Mouse (Mus musculus) G1E (cell line): Measurements from ENCODE around the gene Gm38392. TPM values are rescaled to one million over a fixed set of nuclear protein-coding genes. Genes with fewer than 3 reads are reported as not detected.

ENCODE experiments used
- ATAC-seq: 2 replicates; pipeline ENCODE4 v1.8.0; 2016; ENCODE audit warnings: mild to moderate bottlenecking; ENCODE audit not compliant: insufficient number of reproducible peaks, poor library complexity, low FRiP score, severe bottlenecking; ENCODE audit errors: extremely low read depth
- DNase-seq: peaks from one replicate; pipeline ENCODE4 v3.0.0; 2012; ENCODE audit warnings: low spot score
- H3K27me3 ChIP-seq: 2 replicates; pipeline ENCODE4 v1.6.1; 2012; ENCODE audit warnings: mild to moderate bottlenecking, low read length, inconsistent platforms; ENCODE audit not compliant: insufficient read depth
- H3K36me3 ChIP-seq: replicated peaks from 2 replicates; pipeline ENCODE3; 2012; ENCODE audit warnings: mild to moderate bottlenecking, inconsistent platforms
- H3K4me1 ChIP-seq: 2 replicates; pipeline ENCODE4 v1.6.1; 2012; ENCODE audit warnings: low read depth, low read length, inconsistent platforms, mixed read lengths; ENCODE audit not compliant: insufficient read depth
- H3K4me3 ChIP-seq: 2 replicates; pipeline ENCODE4 v1.5.1; 2012; ENCODE audit warnings: low read depth, mild to moderate bottlenecking, inconsistent platforms, low read length, moderate library complexity, mixed read lengths
- H3K9me3 ChIP-seq: replicated peaks from 2 replicates; pipeline ENCODE4 v1.6.1; 2012; ENCODE audit warnings: inconsistent platforms
- CTCF ChIP-seq: IDR thresholded peaks from 2 replicates; pipeline ENCODE4 v1.5.1; 2012; ENCODE audit warnings: low read depth, low read length, inconsistent platforms, mixed read lengths
- GATA1 ChIP-seq: IDR thresholded peaks from 2 replicates; pipeline ENCODE4 v1.6.1; 2012; ENCODE audit warnings: borderline replicate concordance, low read length, inconsistent platforms, mixed read lengths
- GATA2 ChIP-seq: IDR thresholded peaks from 2 replicates; pipeline ENCODE4 v1.6.1; 2012; ENCODE audit warnings: low read depth, low read length, inconsistent platforms, borderline replicate concordance
- POLR2AphosphoS5 ChIP-seq: IDR thresholded peaks from 2 replicates; pipeline ENCODE4 v1.6.1; 2012; ENCODE audit warnings: low read depth, low read length, inconsistent platforms; ENCODE audit not compliant: insufficient replicate concordance
- TAL1 ChIP-seq: conservative IDR thresholded peaks from 2 replicates; pipeline ENCODE4 v1.6.1; 2012; ENCODE audit warnings: low read depth, low read length, inconsistent platforms, mixed read lengths
- polyA plus RNA-seq: library from polyadenylated mRNA; stranded (reverse); fragments of >175 nt; gene quantifications from 2 replicates; pipeline ENCODE4 v1.2.3, GENCODE M21; 2012
- total RNA-seq, 2 experiments: library from RNA; stranded (forward) in 1 of 2; stranded (reverse) in 1 of 2; fragments of 200-1000 nt in 1 of 2; fragments of >200 nt in 1 of 2; fragmentation: Nextera tagmentation in 1 of 2; gene quantifications; 2 replicates each; pipeline ENCODE4 v1.2.3; 2014 to 2017

Gm38392 gene
- total and polyA plus RNA-seq, 3 experiments, result not detected

DNA sequence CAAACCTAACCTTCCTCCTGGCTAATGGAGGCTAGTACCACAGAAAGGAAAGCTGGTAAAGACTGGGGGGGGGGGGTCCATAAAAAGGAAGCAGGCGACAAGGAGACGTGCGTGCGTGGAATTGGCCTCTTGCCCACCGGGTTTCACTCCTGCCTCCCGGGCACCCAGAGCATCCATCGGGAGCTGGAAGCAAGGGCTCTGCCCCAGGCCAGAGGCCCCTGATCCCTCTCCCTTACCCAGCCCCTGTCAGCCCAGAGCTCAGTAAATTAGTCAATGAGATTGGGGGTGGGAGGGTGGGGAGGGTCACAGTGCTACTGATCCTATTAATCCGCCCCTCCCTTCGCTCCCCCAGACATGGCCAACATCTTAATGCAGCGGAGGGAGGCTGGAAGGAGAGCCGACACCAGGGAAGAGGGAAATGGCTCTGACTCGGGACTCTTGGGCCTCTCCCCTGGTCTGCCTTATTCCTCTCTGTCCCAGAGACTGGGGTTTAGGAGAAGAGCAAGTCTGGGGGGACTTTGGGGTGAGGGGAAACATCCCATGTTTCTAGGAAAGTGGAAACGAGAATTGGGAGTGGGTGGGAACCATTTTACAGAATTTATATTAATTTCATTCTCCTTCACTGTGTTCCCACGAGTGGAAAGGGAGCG lies 79.4 kb downstream of the Gm38392 start:
- Histone ChIP-seq H3K4me1 (no peaks in the 10 kb centered on the region; the same call in 1 of the 2 replicates), H3K36me3 (no peaks in the 10 kb centered on the region), H3K4me3 (no peak overlapping the region), H3K27me3 (peaks cover 51% of the 10 kb centered on the region), H3K9me3 (no peaks in the 10 kb centered on the region)
- DNase-seq (no peak), ATAC-seq (no peak)
- TF ChIP-seq GATA1, result no peak
- no peak for TF ChIP-seq POLR2AphosphoS5
- no peak for TF ChIP-seq CTCF
- no peak for TF ChIP-seq TAL1
- TF ChIP-seq GATA2, result no peak

DNA sequence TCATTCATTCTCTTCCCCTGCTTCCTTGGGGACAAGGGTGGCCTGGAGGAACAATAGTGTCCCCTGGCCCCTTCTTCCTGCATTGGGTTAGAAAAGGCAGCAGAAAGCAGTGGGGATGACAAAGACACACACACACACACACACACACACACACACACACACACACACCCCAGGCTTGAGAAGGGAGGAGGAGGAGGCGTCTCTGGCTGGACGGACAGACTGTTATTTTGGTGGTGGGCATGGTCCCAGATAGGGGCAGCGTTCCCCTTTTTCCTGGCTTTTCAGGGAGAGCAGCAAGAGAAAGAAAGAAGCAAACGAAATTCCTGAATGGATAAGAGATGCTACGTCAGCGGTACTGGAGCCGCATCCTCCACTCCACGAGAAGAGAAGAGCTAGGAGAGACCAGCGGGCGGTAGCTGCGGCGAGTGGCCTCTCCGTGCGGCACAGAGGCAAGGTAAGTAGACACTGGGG lies 80.1 kb downstream of the Gm38392 start:
- TF ChIP-seq POLR2AphosphoS5 (no peak), GATA1 (no peak), TAL1 (no peak)
- no peaks in the 10 kb centered on the region for H3K36me3 ChIP-seq
- no peaks in the 10 kb centered on the region for H3K9me3 ChIP-seq
- H3K27me3 ChIP-seq, result peaks cover 53% of the 10 kb centered on the region
- no peaks in the 10 kb centered on the region for H3K4me1 ChIP-seq
- ATAC-seq, result no peak
- DNase-seq, result no peak
- H3K4me3 ChIP-seq, result no peak overlapping the region

- Histone ChIP-seq H3K4me1 (no peaks in the 10 kb centered on the region), H3K27me3 (peaks cover 57% of the 10 kb centered on the region), H3K4me3 (no peak overlapping the region), H3K36me3 (no peaks in the 10 kb centered on the region), H3K9me3 (no peaks in the 10 kb centered on the region)
- ATAC-seq, result no peak
- TF ChIP-seq TAL1 (no peak), POLR2AphosphoS5 (no peak), GATA2 (no peak), CTCF (no peak), GATA1 (no peak)
- DNase-seq, result no peak
These were observed 80.5 kb downstream of the Gm38392 start for GRCm38 (mm10) chr3:88206500-88206899.

- Histone ChIP-seq H3K4me1 (no peaks in the 10 kb centered on the region), H3K4me3 (no peak overlapping the region), H3K27me3 (peaks cover 61% of the 10 kb centered on the region), H3K36me3 (no peaks in the 10 kb centered on the region), H3K9me3 (no peaks in the 10 kb centered on the region)
- DNase-seq (no peak), ATAC-seq (no peak)
- TF ChIP-seq GATA2 (no peak), GATA1 (no peak)
These were observed 81.2 kb downstream of the Gm38392 start for GRCm38 (mm10) chr3:88205563-88206491.

GRCm38 (mm10) chr3:88205176-88205562 lies 81.8 kb downstream of the Gm38392 start:
- Histone ChIP-seq H3K9me3 (no peaks in the 10 kb centered on the region), H3K4me1 (no peaks in the 10 kb centered on the region), H3K27me3 (peaks cover 64% of the 10 kb centered on the region), H3K36me3 (no peaks in the 10 kb centered on the region), H3K4me3 (no peak overlapping the region)
- no peak for DNase-seq
- ATAC-seq, result no peak
- no peak for TF ChIP-seq CTCF
- TF ChIP-seq GATA1, result no peak

DNA sequence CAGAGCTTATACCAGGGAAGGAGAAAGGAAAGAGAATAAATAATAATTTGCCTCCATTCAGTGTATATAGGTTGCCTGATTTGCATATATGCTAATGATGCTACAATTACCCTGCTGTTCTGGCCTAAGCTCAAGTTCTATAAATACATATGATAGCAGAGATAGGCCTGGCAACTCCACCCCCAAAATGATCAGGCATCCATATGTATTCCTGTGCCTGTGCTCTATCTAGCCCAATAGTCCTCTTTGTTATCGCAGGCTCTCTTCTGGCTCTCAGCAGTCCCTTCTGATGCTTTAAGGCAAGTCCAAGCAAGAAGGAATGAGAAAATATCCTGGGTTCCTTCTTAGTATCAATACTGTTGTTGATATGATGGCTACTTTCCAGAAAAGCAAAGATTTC lies 82.3 kb downstream of the Gm38392 start:
- Histone ChIP-seq H3K27me3 (peaks cover 62% of the 10 kb centered on the region), H3K9me3 (no peaks in the 10 kb centered on the region), H3K4me1 (no peaks in the 10 kb centered on the region), H3K36me3 (no peaks in the 10 kb centered on the region), H3K4me3 (no peak overlapping the region)
- TF ChIP-seq POLR2AphosphoS5 (no peak), CTCF (no peak), GATA2 (no peak), TAL1 (no peak), GATA1 (no peak)
- ATAC-seq, result no peak
- DNase-seq, result no peak
